Mouse (Mus musculus) forebrain, embryonic 11.5 days (tissue): ENCODE data around the gene Ptar1. TPM values are rescaled to one million over a fixed set of nuclear protein-coding genes. Genes with fewer than 3 reads are reported as not detected.
A peak's percentile ranks its signal among the peaks of the same experiment; 100 is the strongest.

Experiments used
- ATAC-seq: fragments of 200-750 bp; cut with Nextera tagmentation; replicated peaks from 2 replicates; pipeline ENCODE4 v1.8.0; 2017; ENCODE audit warnings: moderate TSS enrichment; ENCODE audit not compliant: low FRiP score
- DNase-seq: peaks from one replicate; pipeline ENCODE4 v3.0.0-alpha.2; 2017; ENCODE audit warnings: low spot score
- H3K27ac ChIP-seq: fragments of 300-500 bp; sonication (generic); 2 replicates; pipeline ENCODE4 v1.5.1; 2014; ENCODE audit warnings: low read depth, low read length
- H3K27me3 ChIP-seq: fragments of 300-500 bp; sonication (generic); 2 replicates; pipeline ENCODE4 v1.6.1; 2014; ENCODE audit warnings: mild to moderate bottlenecking, low read length, mixed read lengths; ENCODE audit not compliant: control insufficient read depth, insufficient read depth
- H3K36me3 ChIP-seq: fragments of 300-500 bp; sonication (generic); 2 replicates; pipeline ENCODE4 v1.6.1; 2014; ENCODE audit warnings: mild to moderate bottlenecking, low read length, moderate library complexity, mixed read lengths; ENCODE audit not compliant: control insufficient read depth, insufficient read depth
- H3K4me1 ChIP-seq: fragments of 300-500 bp; sonication (generic); replicated peaks from 2 replicates; pipeline ENCODE4 v1.6.1; 2014; ENCODE audit warnings: low read length, mixed read lengths; ENCODE audit not compliant: control insufficient read depth, insufficient read depth
- H3K4me2 ChIP-seq: fragments of 300-500 bp; sonication (generic); 2 replicates; pipeline ENCODE4 v1.6.1; 2014; ENCODE audit warnings: low read depth, mild to moderate bottlenecking, low read length, moderate library complexity, mixed read lengths; ENCODE audit not compliant: severe bottlenecking
- H3K4me3 ChIP-seq: fragments of 300-500 bp; sonication (generic); 2 replicates; pipeline ENCODE4 v1.5.1; 2014; ENCODE audit warnings: low read depth, low read length
- H3K9ac ChIP-seq: fragments of 300-500 bp; sonication (generic); 2 replicates; pipeline ENCODE4 v1.6.1; 2014; ENCODE audit warnings: low read length
- H3K9me3 ChIP-seq: fragments of 300-500 bp; sonication (generic); 2 replicates; pipeline ENCODE4 v1.6.1; 2016; ENCODE audit warnings: low read length, mixed read lengths; ENCODE audit not compliant: control insufficient read depth
- WGBS: fragments of 180-500 bp; shearing (Covaris S2); extraction: QIAGEN DNeasy Blood & Tissue Kit; methylation state at CpG from one replicate; pipeline ENCODE4 v1.1.7; 2014; 5-methylcytosine and 5-hydroxymethylcytosine counted together
- polyA plus RNA-seq: library from polyadenylated mRNA; unstranded; fragments of >200 nt; fragmentation: Nextera tagmentation; extraction: Ambion mirVana; gene quantifications from 2 replicates; pipeline ENCODE4 v1.2.1, GENCODE M21; 2014

Ptar1 gene
- polyA plus RNA-seq, 1 experiment from 2014 or later: 11.0 TPM

- no peak overlapping the region for H3K9ac ChIP-seq
- DNase-seq (no peak), ATAC-seq (no peak)
- H3K36me3 ChIP-seq: no peaks in the 10 kb centered on the region
- H3K4me2 ChIP-seq: no peak overlapping the region
- H3K27me3 ChIP-seq: peaks cover 13% of the 10 kb centered on the region
- H3K4me3 ChIP-seq: no peak overlapping the region
- H3K9me3 ChIP-seq: no peaks in the 10 kb centered on the region
- H3K4me1 ChIP-seq: 0 out of 2 replicates have a peak, but pooled peaks cover 5% of the 10 kb centered on the region
- H3K27ac ChIP-seq: no peak overlapping the region
- WGBS: 88% methylated on average over 6 of the region's 6 CpGs
Measured at GRCm38 (mm10) chr19:23763371-23763770, 76.1 kb downstream of the Ptar1 start.

GRCm38 (mm10) chr19:23764051-23764450 is 76.8 kb downstream of the Ptar1 start:
- WGBS: 44% methylated on average over 2 of the region's 2 CpGs
- peaks cover 13% of the 10 kb centered on the region for H3K27me3 ChIP-seq
- ATAC-seq: no peak

GRCm38 (mm10) chr19:23768864-23769263 is 81.6 kb downstream of the Ptar1 start:
- no peak overlapping the region for H3K4me3 ChIP-seq
- H3K27ac ChIP-seq: no peak overlapping the region
- 37% methylated on average over 5 of the region's 5 CpGs for WGBS
- DNase-seq (no peak), ATAC-seq (no peak)
- no peak overlapping the region for H3K9ac ChIP-seq
- no peak overlapping the region for H3K4me2 ChIP-seq
- H3K4me1 ChIP-seq: peaks cover 10% of the 10 kb centered on the region
- H3K36me3 ChIP-seq: no peaks in the 10 kb centered on the region
- H3K9me3 ChIP-seq: no peaks in the 10 kb centered on the region
- H3K27me3 ChIP-seq: no peaks in the 10 kb centered on the region; the same call in 1 of the 2 replicates

More at GRCm38 (mm10) chr19:23764051-23764450, 76.8 kb downstream of the Ptar1 start:
- Histone ChIP-seq H3K27ac (no peak overlapping the region), H3K4me1 (0 out of 2 replicates have a peak, but pooled peaks cover 5% of the 10 kb centered on the region), H3K4me3 (no peak overlapping the region), H3K9me3 (no peaks in the 10 kb centered on the region), H3K4me2 (no peak overlapping the region), H3K36me3 (no peaks in the 10 kb centered on the region), H3K9ac (no peak overlapping the region)
- DNase-seq: no peak

- 28% methylated on average over 10 of the region's 10 CpGs for WGBS
- Histone ChIP-seq H3K9ac (no peak overlapping the region), H3K4me3 (no peak overlapping the region), H3K36me3 (no peaks in the 10 kb centered on the region), H3K27me3 (no peaks in the 10 kb centered on the region; the same call in 1 of the 2 replicates), H3K27ac (no peak overlapping the region), H3K9me3 (no peaks in the 10 kb centered on the region), H3K4me1 (peaks cover 10% of the 10 kb centered on the region), H3K4me2 (peak overlapping the region; percentile 11; the same call in 1 of the 2 replicates)
- ATAC-seq (peak; percentile 73; the same call in 1 of the 2 replicates), DNase-seq (peak; percentile 75)
Measured at GRCm38 (mm10) chr19:23770494-23771423, 83.5 kb downstream of the Ptar1 start.

- no peaks in the 10 kb centered on the region; the same call in 1 of the 2 replicates for H3K27me3 ChIP-seq
- H3K4me3 ChIP-seq: no peak overlapping the region
- no peak overlapping the region for H3K9ac ChIP-seq
- H3K4me2 ChIP-seq: no peak overlapping the region
- WGBS: 73% methylated on average over 7 of the region's 7 CpGs
- peaks cover 10% of the 10 kb centered on the region for H3K4me1 ChIP-seq
- no peaks in the 10 kb centered on the region for H3K36me3 ChIP-seq
- no peak overlapping the region for H3K27ac ChIP-seq
- ATAC-seq (no peak), DNase-seq (no peak)
- H3K9me3 ChIP-seq: no peaks in the 10 kb centered on the region
Measured at GRCm38 (mm10) chr19:23771971-23772370, 84.7 kb downstream of the Ptar1 start.

GRCm38 (mm10) chr19:23775356-23775755 is 88.1 kb downstream of the Ptar1 start:
- no peak overlapping the region for H3K4me2 ChIP-seq
- ATAC-seq (no peak), DNase-seq (no peak)
- peaks cover 10% of the 10 kb centered on the region for H3K4me1 ChIP-seq
- 86% methylated on average over 6 of the region's 6 CpGs for WGBS
- no peaks in the 10 kb centered on the region; the same call in 1 of the 2 replicates for H3K27me3 ChIP-seq
- H3K9me3 ChIP-seq: no peaks in the 10 kb centered on the region
- no peak overlapping the region for H3K27ac ChIP-seq
- H3K36me3 ChIP-seq: no peaks in the 10 kb centered on the region
- H3K9ac ChIP-seq: no peak overlapping the region
- no peak overlapping the region for H3K4me3 ChIP-seq

- Histone ChIP-seq H3K36me3 (no peaks in the 10 kb centered on the region), H3K4me1 (0 out of 2 replicates have a peak, but pooled peaks cover 3% of the 10 kb centered on the region), H3K9ac (no peak overlapping the region), H3K27me3 (no peaks in the 10 kb centered on the region), H3K27ac (no peak overlapping the region), H3K4me2 (no peak overlapping the region), H3K9me3 (no peaks in the 10 kb centered on the region), H3K4me3 (no peak overlapping the region)
- DNase-seq (no peak), ATAC-seq (no peak)
Measured at GRCm38 (mm10) chr19:23779130-23779529, 91.9 kb downstream of the Ptar1 start.

GRCm38 (mm10) chr19:23780105-23780504 is 92.9 kb downstream of the Ptar1 start:
- Histone ChIP-seq H3K27ac (no peak overlapping the region), H3K36me3 (no peaks in the 10 kb centered on the region), H3K9ac (no peak overlapping the region), H3K4me3 (no peak overlapping the region), H3K9me3 (no peaks in the 10 kb centered on the region), H3K4me2 (no peak overlapping the region), H3K27me3 (no peaks in the 10 kb centered on the region), H3K4me1 (0 out of 2 replicates have a peak, but pooled peaks cover 3% of the 10 kb centered on the region)
- no peak for DNase-seq
- WGBS: 90% methylated on average over 4 of the region's 4 CpGs
- no peak for ATAC-seq
